8 mouse cellular contexts compared by ENCODE assay signal in genomic region chr6:56480914-56481482, GRCm38 (mm10).
DNase-seq lines count a peak whose midpoint lies in the region; ATAC-seq and TF ChIP-seq lines count a peak whose summit lies in the region.

No protein-coding gene starts in this region.

- no peaks in the 10 kb centered on the region for H3K36me3 ChIP-seq in thymus, adult 2 months (ENCODE audit: control insufficient read depth, insufficient read depth, low read length)
- H3K36me3 ChIP-seq in forebrain, embryonic 14.5 days (ENCODE audit: control insufficient read depth, insufficient read depth, low read length), result no peaks in the 10 kb centered on the region
- no peaks in the 10 kb centered on the region for H3K36me3 ChIP-seq in kidney, embryonic 15.5 days
- no peaks in the 10 kb centered on the region for H3K36me3 ChIP-seq in liver, embryonic 13.5 days

- no peak for TF ChIP-seq CTCF in thymus, adult 2 months (IDR thresholded peaks at IDR 0.05; ENCODE audit: borderline replicate concordance, control insufficient read depth, extremely low read depth, insufficient read depth, low read length, poor library complexity)

- no peak overlapping the region for H3K27ac ChIP-seq in thymus, adult 2 months (ENCODE audit: control insufficient read depth, insufficient read depth, low read length)
- H3K27ac ChIP-seq in forebrain, embryonic 14.5 days (ENCODE audit: low read depth, low read length), result no peak overlapping the region
- no peak overlapping the region for H3K27ac ChIP-seq in kidney, embryonic 15.5 days
- H3K27ac ChIP-seq in liver, embryonic 13.5 days, result no peak overlapping the region

- 1% methylated on average over 6 of the region's 6 CpGs for WGBS in thymus, adult 2 months
- WGBS in forebrain, embryonic 14.5 days, result 1% methylated on average over 6 of the region's 6 CpGs
- 3% methylated on average over 6 of the region's 6 CpGs for WGBS in kidney, embryonic 15.5 days
- WGBS in liver, embryonic 13.5 days (ENCODE audit: insufficient replicate concordance), result 2% methylated on average over 6 of the region's 6 CpGs

- no peaks in the 10 kb centered on the region for H3K9me3 ChIP-seq in forebrain, embryonic 14.5 days (replicated peaks; ENCODE audit: control insufficient read depth, low read length)
- no peaks in the 10 kb centered on the region for H3K9me3 ChIP-seq in kidney, embryonic 15.5 days (replicated peaks)
- H3K9me3 ChIP-seq in liver, embryonic 13.5 days (replicated peaks), result no peaks in the 10 kb centered on the region

- H3K4me3 ChIP-seq in thymus, adult 2 months (ENCODE audit: control insufficient read depth, insufficient read depth, low read length), result no peak overlapping the region
- H3K4me3 ChIP-seq in forebrain, embryonic 14.5 days (ENCODE audit: low read depth, low read length), result no peak overlapping the region
- H3K4me3 ChIP-seq in kidney, embryonic 15.5 days (replicated peaks), result no peak overlapping the region
- H3K4me3 ChIP-seq in liver, embryonic 13.5 days (replicated peaks), result no peak overlapping the region

- H3K27me3 ChIP-seq in thymus, adult 2 months (ENCODE audit: control insufficient read depth, insufficient read depth, low read length), result no peaks in the 10 kb centered on the region
- H3K27me3 ChIP-seq in forebrain, embryonic 14.5 days (replicated peaks; ENCODE audit: control insufficient read depth, insufficient read depth, low read length), result no peaks in the 10 kb centered on the region
- no peaks in the 10 kb centered on the region for H3K27me3 ChIP-seq in kidney, embryonic 15.5 days
- no peaks in the 10 kb centered on the region for H3K27me3 ChIP-seq in liver, embryonic 13.5 days

- H3K4me1 ChIP-seq in thymus, adult 2 months (replicated peaks; ENCODE audit: control insufficient read depth, insufficient read depth, low read length), result no peaks in the 10 kb centered on the region
- H3K4me1 ChIP-seq in forebrain, embryonic 14.5 days (ENCODE audit: control insufficient read depth, insufficient read depth, low read length), result no peaks in the 10 kb centered on the region
- H3K4me1 ChIP-seq in kidney, embryonic 15.5 days, result no peaks in the 10 kb centered on the region
- H3K4me1 ChIP-seq in liver, embryonic 13.5 days (replicated peaks), result peaks cover 3% of the 10 kb centered on the region; the same call in 1 of the 2 replicates

- H3K4me2 ChIP-seq in forebrain, embryonic 14.5 days (ENCODE audit: low read length), result no peak overlapping the region
- no peak overlapping the region for H3K4me2 ChIP-seq in kidney, embryonic 15.5 days
- H3K4me2 ChIP-seq in liver, embryonic 13.5 days, result no peak overlapping the region

- ATAC-seq in forebrain, embryonic 14.5 days, result peak; percentile 74
- 0 out of 2 replicates have a peak, but pooled peaks have one; percentile 18 for ATAC-seq in kidney, embryonic 15.5 days (replicated peaks; ENCODE audit: low FRiP score)
- no peak for ATAC-seq in liver, embryonic 13.5 days (ENCODE audit: low read depth)
- ATAC-seq in activated CD4-positive, CD25-positive, alpha-beta regulatory T cell, adult 4 months, result no peak

- no peak for TF ChIP-seq POLR2A in thymus, adult 2 months (IDR thresholded peaks at IDR 0.05; ENCODE audit: control insufficient read depth, extremely low read depth, insufficient read depth, low read length, poor library complexity)

- no peak overlapping the region for H3K9ac ChIP-seq in forebrain, embryonic 14.5 days (ENCODE audit: low read length)
- H3K9ac ChIP-seq in kidney, embryonic 15.5 days, result no peak overlapping the region
- H3K9ac ChIP-seq in liver, embryonic 13.5 days, result no peak overlapping the region

- peak; percentile 12 for DNase-seq in thymus, adult 2 months
- no peak for DNase-seq in thymus, adult 18-20 months
- peak; percentile 42 for DNase-seq in c-Kit-positive CD71-positive TER-119-positive erythroid progenitor cells, embryonic 14.5 days (ENCODE audit: low spot score)
- DNase-seq in forebrain, embryonic 14.5 days (ENCODE audit: low spot score), result peak; percentile 83
- DNase-seq in liver, embryonic 13.5 days, result peak; percentile 13
- DNase-seq in ovary, postnatal 14 days (ENCODE audit: low spot score), result peak; percentile 27

Comparison
In these comparisons a context has a peak if more than half of its experiments do, and no peak if none do; other contexts are left out.
1. DNase-seq: peak in thymus, adult 2 months (single experiment), c-Kit-positive CD71-positive TER-119-positive erythroid progenitor cells, embryonic 14.5 days (single experiment), forebrain, embryonic 14.5 days (single experiment), liver, embryonic 13.5 days (single experiment) and ovary, postnatal 14 days (single experiment); none in thymus, adult 18-20 months (0 of 2).
2. ATAC-seq: peak in forebrain, embryonic 14.5 days (single experiment) and kidney, embryonic 15.5 days (single experiment); none in liver, embryonic 13.5 days (single experiment) and activated CD4-positive, CD25-positive, alpha-beta regulatory T cell, adult 4 months (single experiment).